Mouse (Mus musculus) small intestine, adult 2 months (tissue): ENCODE measurements around the gene Zfp597.

Experiments
- CTCF ChIP-seq: fragments of 200-500 bp; IDR thresholded peaks from 2 replicates; pipeline ENCODE4 v1.5.1; 2012; ENCODE audit warnings: low read depth, mild to moderate bottlenecking, control low read depth, inconsistent platforms, low read length, moderate library complexity, mixed read lengths; ENCODE audit not compliant: insufficient replicate concordance, insufficient read length; ENCODE audit errors: extremely low read depth
- POLR2A ChIP-seq: fragments of 200-500 bp; IDR thresholded peaks from 2 replicates; pipeline ENCODE4 v1.6.1; 2012; ENCODE audit warnings: low read depth, mild to moderate bottlenecking, control low read depth, inconsistent platforms, low read length, moderate library complexity

GRCm38 (mm10) chr16:3859254-3859653 lies 25.1 kb downstream of the Zfp597 start:
- TF ChIP-seq CTCF, result no peak
- no peak for TF ChIP-seq POLR2A
